Mouse (Mus musculus) adrenal gland, adult 2 months (tissue): Measurements from ENCODE around the gene Sema3b. TPM values are rescaled to one million over a fixed set of nuclear protein-coding genes. Genes with fewer than 3 reads are reported as not detected.
A peak's percentile ranks its signal among the peaks of the same experiment; 100 is the strongest.
"Not testable (repeated sequence)": the region's sequence is repeated elsewhere in the genome, so short reads cannot be mapped to it uniquely, and the experiment has no call there.

Experiments used
- DNase-seq: peaks from one replicate; pipeline ENCODE4 v3.0.0; 2021
- polyA plus RNA-seq: library from polyadenylated mRNA; depleted of rRNA; stranded (reverse); fragments of >200 nt; gene quantifications from 2 replicates; pipeline ENCODE4 v1.2.3, GENCODE M21; 2012
- total RNA-seq, 2 experiments: library from RNA; stranded (reverse); gene quantifications; 2 replicates each; pipeline ENCODE4 v1.2.3; 2021

The Sema3b gene
- total and polyA plus RNA-seq, 3 experiments, result 3.7 to 8.3 (median 4.1) TPM

DNA sequence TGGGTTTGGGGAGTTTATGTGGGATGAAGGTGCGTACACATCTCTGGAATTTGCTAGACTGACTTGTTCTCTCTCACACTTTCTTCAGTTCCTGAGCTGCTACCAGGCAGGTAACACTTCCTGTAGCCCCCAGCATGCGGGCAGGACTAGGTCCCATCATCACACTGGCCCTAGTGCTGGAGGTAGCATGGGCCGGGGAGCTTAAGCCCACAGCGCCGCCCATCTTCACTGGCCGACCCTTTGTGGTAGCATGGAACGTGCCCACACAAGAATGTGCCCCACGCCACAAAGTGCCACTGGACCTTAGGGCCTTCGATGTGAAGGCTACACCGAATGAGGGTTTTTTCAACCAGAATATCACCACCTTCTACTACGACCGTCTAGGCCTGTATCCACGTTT lies 39.0 kb downstream of the Sema3b start:
- no peak for DNase-seq

DNA sequence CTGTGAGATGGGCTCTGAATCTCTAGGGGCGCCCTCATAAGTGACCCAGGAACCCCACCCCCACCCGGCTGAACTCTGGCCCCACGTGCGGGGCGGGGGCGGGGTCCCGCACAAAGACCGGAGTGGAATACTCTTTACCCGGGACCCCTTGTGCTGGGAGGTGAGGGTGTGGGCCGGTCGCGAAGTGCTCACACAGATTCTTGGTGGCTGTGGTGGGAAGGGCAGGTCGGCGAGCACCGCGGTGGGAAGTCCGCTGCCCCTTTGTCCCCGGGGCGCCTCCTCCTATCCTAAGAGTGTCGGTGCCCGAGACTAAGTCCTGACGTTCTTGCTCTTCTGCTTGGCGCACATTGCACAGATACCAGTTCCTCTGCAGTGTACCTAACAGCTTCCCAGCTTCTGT lies 39.8 kb downstream of the Sema3b start:
- DNase-seq, result no peak

DNA sequence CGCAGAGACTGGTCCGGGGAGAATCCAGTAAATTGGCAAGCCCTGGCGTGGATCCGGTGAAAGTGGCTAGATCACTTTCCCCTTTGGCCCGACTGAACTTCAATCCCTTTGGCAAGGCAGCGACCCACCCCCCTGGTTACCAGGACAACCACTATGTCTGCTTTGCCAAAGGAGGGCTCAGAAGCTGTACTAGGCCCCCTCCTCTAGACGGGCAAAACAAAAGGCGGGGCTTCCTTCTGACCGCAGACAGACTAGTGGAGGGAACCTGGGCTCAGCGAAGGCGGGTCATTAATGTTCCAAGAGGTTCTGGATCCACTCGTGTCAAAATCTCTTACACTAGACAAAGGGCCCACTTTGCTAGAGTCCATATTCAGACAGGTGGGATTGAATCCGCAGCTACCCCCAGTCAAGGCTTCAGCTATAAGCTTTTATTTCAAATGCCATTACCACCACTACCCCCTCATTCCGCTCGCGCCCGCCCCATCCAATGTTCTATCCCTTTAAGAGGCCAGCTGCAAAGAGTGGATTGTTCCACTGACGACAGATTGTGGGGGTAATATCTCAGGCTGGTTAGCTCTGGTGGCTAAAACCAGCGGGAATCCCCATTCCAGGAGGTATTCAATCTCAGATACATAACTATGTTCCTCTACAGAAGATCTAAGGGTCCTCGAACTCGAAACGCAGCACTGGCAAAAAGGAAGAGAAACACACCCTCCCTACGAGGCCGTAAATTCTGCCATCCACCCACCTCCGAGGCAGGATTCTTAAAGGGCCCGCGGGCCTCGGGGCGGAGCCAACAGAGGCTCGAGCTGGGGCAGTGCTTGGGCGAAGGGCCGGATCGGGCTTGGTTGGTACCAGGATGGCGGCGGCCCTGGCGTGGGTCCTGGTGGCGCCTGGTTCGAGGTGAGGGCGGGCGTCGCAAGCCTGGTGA lies 40.4 kb downstream of the Sema3b start:
- DNase-seq, result peak; percentile 91

DNA sequence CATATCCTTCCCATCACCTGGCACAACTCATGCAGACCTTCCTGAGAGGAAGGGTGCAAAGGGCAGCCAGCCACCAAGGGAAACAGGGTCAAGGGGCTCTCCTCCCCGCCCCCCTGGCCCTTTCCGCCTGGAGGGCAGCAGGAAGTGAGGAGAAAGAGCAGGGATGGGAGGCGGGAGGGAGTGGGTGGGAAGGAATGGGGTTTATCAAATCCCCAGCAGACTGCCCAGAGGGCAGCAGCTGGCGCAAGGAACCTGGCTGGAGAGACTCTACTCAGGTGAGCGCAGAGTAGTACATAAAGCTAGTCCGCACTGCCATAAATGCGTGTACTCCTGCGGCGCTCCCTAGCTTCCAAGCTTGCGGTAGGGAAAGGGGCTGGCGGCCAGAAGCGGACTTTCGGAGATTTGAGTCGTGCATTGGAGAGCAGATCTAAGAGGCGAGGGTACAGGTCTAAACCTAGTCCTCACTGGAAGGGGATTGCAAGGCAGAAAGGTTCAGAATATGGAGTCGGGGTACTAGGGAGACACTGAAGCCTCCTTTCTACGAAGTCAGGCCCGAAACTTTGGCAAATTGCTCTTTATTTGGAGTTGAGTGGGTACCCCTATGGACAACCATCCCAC lies 41.2 kb downstream of the Sema3b start, which contains the start of gene Hyal2:
Hyal2 (plus strand) TSS at position 244 of the 618 bp plus-strand sequence.
- DNase-seq, result peak; percentile 76

DNA sequence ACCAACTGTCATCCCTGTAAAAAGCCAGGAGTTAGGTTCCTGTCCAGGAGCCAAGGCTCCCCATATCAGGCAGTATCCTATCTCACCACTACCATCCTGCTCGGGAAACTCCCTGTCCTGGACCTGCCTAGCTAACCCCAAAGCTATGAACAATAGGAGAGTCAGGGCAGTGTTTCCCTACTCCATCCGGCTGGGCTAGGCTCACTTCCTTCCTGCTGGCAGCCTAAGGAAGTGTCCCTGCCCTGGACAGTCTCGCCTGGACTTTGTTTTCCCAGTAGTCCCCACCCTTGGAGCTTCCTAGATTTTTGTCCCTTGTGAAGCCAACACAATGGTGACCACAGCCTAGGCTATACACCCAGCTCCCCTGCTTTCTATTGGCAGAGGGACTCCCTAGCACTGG lies 42.2 kb downstream of the Sema3b start:
- DNase-seq, result peak; percentile 61

DNA sequence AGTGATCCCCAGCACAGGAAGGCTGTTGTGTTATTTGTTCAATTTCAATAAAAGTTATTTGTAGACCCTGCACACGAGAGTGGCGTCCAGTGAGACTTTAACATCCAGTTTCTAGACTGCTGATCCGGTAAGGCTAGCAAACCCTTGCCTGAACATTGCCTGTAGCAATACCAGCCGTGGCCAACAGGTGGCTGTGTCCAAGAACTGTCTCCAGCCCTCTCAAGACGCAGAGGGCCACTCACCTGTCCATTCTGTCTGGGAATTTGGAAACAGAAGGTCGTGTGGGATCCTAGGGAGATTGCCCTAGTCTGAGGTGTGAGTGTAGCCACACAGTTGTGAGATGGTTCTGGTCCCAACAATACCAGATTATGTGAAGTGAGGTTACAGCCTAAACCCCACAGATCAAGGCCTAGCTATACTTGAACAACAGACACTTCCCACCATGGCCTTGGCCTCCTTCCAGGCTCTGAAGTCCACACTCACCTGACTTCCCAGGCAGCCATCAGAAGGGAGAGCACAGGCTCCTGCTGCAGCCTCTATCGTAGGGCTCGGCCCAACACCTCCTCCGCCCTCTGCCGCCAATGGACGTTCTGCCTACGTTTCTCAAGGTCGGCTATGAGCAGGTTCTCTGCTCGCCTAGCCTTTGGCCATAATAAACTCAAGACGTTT lies 42.9 kb downstream of the Sema3b start:
- DNase-seq, result peak; percentile 88

DNA sequence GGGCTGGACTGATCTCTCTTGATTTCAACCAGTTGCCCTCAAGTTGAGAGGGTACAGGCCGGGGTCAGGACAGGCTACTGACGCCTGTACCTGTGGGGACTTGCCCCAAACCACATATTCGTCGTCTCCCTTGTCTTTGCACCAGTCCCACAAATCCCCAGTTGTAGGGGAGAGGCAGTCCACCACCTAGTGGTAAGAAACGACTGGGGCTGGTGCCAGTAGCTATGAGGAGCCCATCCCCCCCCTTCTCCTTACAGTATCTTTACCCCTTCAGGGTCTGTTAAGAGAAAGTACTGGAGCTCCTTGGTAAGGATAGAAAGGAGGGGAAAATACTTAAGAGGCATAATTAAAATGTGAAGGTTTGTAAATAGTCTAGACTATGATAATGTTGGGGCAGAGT lies 43.5 kb downstream of the Sema3b start:
- DNase-seq, result not testable (repeated sequence)

DNA sequence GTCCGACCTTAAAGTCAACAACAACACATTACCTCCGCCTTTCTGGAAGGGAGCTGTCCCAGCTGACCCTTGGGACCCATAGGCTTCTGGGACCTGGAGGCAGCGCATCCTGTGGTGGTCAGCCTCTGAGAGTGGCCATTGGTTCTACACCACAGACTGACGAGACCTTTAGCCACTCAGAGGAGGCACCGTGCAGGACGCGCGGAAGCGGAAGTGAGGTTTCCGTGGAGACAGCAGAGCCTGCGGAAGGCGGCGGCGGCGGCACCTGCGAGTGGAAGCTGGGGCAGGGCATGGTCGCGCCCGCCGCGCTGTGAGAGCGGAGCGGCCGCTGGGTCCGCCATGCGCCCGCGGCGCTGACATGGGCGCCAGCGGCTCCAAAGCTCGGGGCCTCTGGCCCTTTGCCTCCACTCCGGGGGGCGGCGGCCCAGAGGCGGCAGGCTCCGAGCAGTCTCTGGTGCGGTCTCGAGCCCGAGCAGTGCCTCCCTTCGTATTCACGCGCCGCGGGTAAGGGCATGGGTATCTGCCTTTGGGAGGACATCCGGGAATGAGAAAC lies 45.9 kb downstream of the Sema3b start, which contains the start of gene Tusc2:
Tusc2 (plus strand) TSS at position 227 of the 553 bp plus-strand sequence.
- DNase-seq, result peak; percentile 97

DNA sequence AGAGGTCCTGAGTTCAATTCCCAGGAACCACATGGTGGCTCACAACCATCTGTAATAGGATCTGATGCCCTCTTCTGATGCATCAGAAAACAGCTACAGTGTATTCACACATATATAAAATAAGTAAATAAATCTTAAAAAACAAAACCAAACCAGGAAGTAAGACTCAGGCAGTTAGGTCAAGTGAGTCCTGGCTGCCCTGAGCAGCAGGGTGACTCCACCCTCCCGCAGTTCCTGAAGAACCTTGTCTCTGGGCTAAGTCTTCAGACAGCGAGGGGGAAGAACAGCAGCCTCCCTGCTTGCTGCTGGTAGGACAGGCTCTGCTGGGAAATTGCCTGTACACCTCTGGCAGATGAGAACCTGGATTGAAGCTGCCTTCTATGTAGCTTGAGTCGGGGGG lies 52.7 kb downstream of the Sema3b start:
- DNase-seq, result no peak

DNA sequence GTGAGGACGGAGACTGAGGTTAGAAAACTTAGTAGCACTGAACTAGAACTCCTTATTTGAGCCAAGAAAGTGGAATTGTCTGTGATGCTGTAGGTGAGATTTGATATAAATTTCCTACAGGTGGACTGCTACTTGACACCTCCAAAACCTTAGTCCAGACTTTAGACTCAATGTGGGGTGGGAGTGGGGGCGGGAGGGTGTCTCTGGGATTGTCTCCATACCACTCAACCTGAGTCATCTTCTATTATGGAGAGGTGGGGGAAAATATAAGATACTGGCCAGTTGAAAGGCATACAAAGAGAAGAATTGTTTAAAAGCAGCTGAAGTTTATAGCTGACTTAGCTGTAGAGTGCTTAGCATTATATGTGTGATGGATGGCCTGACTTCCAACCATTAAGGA lies 53.3 kb downstream of the Sema3b start:
- DNase-seq, result no peak

DNA sequence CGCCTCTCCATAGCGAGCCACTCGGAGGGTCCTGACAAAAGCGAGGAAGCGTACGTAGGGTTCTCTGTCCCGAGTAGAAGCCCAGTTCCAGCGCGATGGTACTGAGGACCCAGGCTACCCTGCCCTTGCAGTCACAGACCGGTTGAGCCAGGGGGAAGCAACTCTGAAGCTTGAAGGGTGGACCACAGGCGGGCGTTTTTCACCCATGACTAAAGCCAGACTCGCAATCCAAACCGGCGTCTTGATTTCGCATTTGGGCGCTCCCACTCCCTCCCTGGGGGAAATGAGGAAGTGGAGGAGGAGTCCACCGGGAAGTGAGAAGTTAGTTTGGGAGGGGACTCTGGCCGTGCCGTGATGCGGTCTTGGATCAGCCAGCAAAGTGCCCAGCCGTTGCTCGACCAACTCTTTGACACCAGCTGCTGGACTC lies 54.0 kb downstream of the Sema3b start:
- peak; percentile 77 for DNase-seq

DNA sequence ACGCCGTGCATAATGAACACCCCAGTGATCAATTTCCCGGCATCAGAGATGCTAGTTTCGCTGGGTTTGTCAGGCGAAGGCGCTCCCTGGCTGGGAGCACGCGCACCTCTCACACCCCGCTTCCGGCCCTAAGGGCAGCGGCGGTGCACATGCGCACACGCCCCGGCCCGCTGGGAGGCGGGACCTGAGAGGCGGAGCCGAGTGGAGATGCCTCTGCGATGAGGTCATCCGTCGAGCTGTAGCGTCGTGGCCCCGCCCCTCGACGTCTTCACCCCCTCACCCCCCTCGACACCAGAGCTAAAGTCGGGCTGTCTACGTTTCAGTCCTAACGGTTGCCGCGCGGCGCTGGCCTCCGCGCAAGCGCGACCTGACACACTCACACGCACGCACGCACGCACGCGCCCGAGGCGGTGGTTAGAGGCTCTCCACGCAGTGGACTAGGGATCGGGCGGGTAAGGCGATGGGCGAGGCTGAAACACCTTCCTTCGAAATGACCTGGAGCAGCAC lies 54.7 kb downstream of the Sema3b start:
- DNase-seq, result peak; percentile 97

DNA sequence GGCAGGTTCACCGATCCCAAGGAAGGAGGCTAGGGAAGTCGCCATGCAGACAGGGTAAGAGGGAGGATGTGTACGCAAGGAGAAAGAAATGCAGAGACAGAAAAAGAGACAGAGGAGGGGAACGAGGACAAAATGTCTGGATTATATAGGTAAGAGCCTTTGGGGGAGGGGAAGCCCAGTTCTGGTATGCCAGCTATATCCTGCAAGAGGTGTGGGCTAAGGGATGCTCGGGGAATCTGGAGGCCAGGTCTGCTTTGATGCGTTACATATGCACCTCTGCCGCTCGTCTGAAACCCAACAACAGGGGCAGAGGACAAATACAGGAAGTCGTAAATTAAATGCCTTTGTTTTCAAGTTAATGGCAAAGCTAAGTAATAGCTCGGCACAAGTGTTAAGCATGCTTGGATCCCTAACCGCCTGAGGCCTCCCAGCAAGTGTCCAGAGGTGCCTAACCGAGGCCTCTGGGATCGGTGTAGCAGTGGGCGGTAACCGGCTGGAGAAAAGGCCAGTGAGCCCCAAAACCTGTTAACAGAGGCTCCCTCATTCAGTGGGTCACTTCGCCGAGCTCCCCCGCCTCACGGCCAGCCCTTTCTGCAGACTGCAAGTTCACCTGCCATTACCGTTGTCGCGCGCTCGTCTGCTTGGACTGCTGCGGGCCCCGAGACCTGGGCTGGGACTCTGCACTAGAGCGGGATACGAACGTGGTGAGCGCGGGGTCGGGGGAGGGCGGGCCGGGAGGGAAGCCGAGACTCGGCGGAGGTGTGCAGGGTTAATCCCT lies 55.3 kb downstream of the Sema3b start:
- DNase-seq, result peak; percentile 64

DNA sequence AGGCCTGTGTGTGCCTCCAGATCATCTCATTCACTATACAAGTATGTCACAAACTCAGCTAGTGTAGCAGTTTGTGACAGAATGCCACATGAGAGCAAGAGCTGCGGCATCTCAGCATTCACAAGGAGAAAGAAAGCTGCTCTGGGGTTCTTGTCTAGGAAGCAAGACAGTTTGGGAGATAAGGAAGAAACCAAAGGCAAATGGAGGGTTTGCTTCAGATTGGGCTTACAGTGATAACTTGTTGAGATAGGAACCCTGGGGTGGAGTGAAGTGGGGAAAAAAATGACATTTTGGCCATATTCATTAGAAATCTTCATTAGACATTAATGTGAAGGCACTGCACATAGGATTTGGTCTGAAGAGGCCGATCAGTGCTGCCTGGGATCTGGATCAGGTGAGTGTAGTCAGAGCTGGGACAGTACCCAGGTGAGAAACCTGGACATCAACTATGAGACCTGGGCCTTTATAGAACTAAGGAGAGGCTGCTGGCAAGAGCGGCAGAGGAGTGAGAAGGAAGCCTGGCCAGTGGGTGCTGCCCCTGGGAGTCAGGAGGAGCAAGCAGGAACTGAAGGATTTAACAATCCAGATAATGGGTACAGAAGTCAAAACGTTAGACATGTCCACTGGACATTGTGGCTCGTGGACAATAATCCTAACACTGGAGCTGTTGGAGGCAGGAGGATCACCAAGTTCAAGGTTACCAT lies 56.2 kb downstream of the Sema3b start:
- DNase-seq, result no peak

DNA sequence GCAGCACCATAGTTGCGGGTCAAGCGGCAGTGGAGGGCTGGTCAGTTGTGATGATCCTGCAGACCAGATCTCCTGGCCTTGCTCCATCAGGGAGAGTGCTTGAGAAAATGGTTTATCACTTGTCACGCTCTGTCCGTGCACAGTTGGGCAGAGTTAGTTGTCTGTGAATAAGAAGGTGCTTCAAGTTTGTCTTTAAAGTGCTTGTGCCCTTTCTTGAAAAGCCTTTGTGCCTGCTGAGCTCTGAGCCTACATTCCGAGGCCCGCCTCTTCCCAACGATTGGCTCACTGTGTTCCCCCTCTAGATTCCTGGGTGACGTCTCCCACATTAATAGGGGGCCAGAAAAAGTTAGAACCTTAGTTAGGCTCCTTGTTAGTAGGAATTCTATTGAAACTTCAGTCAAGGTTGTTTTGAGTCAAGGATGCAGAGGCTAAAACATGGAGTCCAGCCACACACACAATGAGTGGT lies 57.1 kb downstream of the Sema3b start:
- DNase-seq, result no peak

DNA sequence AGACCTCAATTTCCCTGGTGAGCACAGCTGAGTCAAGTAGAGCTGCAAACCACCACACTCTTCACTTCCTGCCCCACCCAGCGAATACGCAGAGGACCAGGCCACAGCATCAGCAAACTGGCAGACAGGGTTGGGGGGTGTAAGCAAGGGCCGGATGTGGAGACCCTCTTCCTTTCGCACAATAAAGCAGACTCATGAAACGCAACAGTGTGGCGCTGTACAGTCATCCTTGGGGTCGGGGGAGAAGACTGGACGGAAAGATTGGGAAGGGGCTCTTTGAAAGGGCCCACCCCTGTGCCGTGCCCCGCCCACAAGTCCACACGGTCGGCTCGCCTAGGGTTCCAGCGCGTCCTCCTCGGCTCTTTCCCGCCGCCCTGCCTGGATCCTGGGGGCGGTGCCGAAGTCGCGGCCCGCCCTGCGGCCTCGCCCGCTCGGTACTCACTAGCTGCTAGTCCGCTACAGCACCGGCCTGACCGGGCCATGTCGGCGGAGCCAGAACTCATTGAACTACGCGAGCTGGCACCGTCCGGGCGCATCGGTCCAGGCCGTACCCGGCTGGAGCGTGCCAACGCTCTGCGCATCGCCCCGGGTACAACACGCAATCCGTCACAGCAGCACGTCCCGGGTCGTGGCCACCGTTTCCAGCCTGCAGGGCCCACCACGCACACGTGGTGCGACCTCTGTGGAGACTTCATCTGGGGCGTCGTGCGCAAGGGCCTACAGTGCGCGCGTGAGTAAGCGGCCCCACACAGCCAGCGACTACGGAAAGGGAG lies 57.7 kb downstream of the Sema3b start, which contains the start of gene Rassf1:
Rassf1 (plus strand) TSS at position 439 of the 773 bp plus-strand sequence.
- peak; percentile 85 for DNase-seq

DNA sequence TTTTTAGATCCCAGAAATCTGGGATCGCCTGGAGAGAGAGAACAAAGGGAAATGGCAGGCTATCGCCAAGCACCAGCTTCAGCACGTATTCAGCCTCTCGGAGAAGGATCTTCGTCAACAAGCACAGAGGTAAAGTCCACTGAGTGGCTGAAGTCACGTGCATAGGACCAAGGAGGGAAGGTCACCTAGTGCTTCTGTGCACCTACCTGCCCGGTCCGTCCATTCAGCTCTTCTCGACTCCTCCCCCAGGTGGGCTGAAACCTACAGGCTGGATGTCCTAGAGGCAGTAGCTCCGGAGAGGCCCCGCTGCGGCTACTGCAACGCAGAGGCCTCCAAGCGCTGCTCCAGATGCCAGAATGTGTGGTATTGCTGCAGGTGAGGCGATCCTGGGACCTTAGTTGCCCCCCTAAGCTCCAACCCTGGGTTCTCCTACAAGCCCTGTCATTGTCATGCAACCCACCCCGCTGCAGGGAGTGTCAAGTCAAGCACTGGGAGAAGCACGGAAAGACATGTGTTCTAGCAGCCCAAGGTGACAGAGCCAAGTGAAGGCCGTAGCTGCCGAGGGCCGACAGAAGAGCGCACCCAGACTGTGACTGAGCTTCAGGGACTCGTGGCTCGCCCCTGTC lies 58.4 kb downstream of the Sema3b start:
- no peak for DNase-seq

DNA sequence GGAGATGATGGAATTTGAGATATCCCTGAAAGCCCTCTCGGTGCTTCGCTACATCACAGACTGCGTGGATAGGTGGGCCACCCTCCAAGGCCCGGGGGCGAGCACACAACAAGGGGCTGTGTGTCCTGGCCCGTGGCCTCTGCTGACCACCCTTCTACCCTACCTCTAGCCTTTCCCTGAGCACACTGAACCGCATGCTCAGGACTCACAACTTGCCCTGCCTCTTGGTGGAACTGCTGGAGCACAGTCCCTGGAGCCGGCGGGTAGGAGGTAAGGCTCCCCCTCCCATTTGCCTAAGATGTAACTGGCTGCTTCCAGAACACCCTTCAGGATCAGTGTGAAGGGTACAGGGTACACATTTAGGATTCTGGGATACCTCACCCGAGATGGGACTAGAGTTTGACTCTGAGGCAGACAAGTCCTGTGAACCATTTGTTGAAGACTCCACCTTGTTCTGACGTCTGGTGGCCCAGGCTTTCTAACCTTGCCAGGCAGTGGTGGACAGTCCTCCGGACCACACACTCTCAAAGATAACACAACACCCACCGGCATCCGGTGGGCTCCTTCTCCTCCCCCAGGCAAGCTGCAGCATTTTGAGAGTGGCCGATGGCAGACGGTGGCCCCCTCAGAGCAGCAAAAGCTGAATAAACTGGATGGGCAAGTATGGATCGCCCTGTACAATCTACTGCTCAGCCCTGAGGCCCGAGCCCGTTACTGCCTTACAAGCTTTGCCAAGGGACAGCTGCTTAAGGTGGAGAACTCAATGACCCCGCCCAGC lies 59.5 kb downstream of the Sema3b start:
- no peak for DNase-seq
